Mouse (Mus musculus): ENCODE results near the gene Tst.

The Tst gene

GRCm38 (mm10) chr15:78405517-78406211 lies at the start of gene Tst:
Gene Tst (minus strand): TSS chr15:78405907.
- peak; percentile 85 for DNase-seq

GRCm38 (mm10) chr15:78455168-78455567 lies 49.5 kb upstream of the Tst start:
- DNase-seq, result no peak

DNA sequence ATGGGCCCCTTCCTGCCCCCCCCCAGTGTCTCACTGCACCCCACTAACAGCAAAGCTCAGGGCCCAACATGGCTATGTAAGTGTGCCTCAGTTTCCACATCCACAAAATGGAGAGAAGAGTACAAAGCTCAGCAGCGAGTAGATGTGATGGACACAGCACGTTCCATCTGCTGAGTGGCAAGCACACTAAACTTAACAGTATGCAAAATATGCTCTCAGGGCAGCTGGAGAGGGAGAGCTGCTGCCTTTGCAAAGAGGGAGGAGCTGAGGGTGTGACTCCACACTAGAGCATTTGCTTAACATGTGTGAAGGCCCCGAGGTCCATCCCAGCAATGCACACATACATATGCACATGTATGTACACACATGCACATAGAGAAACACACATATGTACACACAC lies 47.2 kb upstream of the Tst start:
- DNase-seq, result no peak

DNA sequence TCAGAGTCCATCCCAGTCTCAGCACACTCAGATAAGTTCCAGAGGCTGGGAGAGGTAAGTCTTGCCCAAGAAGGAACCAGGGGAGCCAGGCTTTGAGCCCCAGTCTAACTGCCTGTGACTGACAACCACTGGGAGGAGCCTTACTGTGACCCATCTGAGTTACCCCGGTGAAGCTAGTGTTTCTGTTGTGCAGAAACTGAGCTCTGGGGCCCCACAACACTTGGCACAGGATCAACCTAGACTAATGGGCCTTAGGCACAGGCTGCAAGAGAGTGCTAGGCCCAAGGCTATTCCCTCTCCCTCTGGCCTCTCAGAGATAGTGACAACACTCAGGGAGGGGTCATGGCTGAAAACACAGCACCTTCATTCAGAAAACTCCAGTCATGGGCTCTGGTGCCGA lies 45.5 kb upstream of the Tst start:
- DNase-seq, result no peak

GRCm38 (mm10) chr15:78450419-78450768 lies 44.7 kb upstream of the Tst start:
- DNase-seq, result no peak

DNA sequence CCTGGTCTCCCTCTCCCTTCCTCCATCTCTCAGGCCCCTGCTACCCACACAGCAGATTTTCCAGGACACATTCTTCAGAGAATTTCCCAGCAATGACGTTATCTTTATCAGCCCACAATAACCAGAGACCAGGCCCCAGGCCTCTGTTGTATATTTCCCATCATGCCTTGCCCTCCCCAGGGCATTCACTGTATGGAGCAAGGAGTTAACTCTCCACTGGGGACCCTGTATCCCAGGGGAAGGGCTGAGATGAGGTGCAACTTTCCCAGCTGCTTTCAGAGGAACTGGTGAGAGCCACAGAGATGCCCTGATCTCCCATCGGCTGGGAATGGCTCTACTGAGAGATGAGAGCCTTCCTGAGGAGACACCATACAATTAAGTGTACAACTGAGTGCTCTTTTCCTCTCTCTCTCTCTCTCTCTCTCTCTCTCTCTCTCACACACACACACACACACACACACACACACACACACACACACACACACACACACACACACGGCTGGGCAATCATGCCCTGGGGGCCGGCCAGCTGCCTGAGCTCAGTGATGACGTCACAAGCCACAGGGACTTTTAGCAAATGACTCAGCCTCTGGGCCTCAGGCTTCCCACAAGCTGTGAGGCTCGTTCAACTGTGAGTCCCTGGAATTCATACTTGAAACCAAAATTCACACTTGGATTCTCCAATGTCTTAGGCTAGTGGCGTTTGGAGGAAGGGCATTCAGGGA lies 44.1 kb upstream of the Tst start:
- DNase-seq, result peak in 1 of 2 experiments; percentile 44

DNA sequence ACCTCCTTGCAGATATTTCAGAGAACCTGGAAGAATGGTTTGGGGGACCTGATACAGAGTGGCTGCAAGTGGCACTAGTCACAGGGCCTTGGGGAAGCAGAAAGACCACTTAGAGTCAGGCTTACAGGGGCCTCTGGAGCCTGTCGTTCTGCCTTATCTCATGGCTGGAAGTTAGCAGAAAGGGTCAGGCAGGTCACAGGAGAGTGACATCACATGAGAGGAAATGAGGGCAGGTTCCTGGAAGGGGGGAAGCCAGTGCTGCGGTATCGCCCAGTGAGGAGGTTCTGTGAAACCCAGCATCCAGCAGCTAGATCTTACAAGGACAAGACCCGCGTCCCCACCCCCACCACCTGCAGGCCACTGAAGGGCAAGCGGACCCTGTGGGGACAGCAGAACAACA lies 43.4 kb upstream of the Tst start:
- DNase-seq, result no peak

- peak; percentile 95 to 97 for DNase-seq
These were observed 42.2 kb upstream of the Tst start for GRCm38 (mm10) chr15:78447746-78448535.

GRCm38 (mm10) chr15:78447121-78447520 lies 41.4 kb upstream of the Tst start:
- DNase-seq, result no peak

- DNase-seq, result no peak
These were observed 38.1 kb upstream of the Tst start for GRCm38 (mm10) chr15:78443857-78444256.

DNA sequence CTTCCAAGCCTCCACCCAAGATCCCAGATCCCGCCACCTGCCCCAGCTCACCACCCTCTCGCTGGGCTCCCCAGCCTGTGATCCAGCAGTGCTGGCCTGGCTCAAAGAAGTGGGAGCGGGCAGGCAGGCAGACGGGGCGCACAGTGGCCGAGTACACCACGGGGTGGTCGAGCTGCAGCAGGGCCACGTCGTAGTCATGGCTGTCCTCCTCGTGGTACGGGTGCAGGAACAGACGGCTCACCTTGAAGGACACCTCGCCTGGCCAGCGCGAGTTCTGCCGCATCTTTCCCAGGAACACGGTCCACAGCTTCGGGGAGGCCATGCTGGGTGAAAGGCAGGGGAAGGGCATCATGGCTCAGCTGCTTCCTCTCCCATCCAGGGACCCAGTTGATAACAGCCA lies 36.5 kb upstream of the Tst start:
- DNase-seq, result no peak

GRCm38 (mm10) chr15:78438973-78439372 lies 33.3 kb upstream of the Tst start:
- DNase-seq, result no peak

- peak in 1 of 2 experiments; percentile 16 for DNase-seq
These were observed 32.8 kb upstream of the Tst start for GRCm38 (mm10) chr15:78438505-78438904.

DNA sequence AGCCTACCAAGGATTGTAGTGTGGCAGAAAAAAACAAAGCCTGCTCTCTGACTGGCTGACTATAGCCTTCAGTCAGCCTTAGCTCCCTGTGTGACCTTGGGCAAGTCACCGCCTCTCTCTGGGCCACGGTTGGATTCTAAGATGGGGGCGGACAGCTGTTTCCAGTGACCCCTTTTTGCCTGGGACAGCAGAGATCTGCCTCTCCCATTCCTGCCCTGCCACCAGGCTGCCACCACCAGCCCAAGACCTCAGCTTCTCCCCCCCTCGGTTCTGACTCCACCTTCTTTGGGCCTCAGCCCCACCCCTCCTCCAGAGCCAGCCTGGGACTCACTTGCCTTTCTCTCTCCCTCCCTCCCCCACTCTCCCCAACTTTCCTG lies 32.3 kb upstream of the Tst start:
- DNase-seq, result no peak

- DNase-seq, result peak; percentile 44 to 61
These were observed 31.7 kb upstream of the Tst start for GRCm38 (mm10) chr15:78437237-78438017.

DNA sequence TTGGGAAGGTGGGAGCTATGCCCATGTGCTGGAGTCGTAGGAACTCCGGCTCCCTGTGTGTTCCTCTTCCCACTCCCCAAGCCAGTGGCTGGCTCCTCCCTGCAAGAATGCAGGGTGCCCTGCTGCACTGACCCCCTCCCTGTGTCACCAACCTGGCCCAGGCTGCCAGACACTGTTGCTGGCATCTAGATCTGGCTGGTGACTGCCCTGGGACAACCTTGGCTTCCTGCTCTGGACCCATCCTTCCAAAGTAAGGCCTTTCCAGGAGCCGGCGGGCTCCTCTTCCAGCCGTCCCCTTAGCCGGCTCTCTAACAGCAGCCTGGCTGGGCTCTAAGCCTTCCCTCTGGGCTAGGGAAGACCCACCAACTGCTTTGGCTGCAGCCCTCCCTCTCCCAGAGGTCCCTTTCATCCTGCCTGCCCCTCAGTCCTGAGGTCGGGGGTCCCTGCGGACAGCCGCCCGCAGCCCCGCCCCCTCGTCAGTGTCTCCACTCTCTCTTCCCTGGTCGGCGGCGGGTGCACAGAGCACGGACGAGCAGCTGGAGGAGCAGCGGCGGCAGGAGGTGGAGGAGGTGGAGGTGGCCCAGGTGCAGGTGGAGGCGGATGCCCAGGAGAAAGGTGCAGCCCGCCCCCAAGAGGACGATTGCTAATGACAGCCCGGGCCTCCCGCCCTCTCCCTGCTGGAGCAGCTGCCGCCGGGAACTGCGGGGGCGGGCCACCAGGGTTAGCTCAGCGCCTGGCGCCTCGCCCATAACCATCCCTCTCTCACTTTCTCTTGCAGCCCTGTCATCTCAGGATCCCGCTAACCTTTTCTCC lies 30.9 kb upstream of the Tst start:
- peak; percentile 96 for DNase-seq

GRCm38 (mm10) chr15:78435681-78436080 lies 30.0 kb upstream of the Tst start:
- peak in 1 of 2 experiments; percentile 22 for DNase-seq

DNA sequence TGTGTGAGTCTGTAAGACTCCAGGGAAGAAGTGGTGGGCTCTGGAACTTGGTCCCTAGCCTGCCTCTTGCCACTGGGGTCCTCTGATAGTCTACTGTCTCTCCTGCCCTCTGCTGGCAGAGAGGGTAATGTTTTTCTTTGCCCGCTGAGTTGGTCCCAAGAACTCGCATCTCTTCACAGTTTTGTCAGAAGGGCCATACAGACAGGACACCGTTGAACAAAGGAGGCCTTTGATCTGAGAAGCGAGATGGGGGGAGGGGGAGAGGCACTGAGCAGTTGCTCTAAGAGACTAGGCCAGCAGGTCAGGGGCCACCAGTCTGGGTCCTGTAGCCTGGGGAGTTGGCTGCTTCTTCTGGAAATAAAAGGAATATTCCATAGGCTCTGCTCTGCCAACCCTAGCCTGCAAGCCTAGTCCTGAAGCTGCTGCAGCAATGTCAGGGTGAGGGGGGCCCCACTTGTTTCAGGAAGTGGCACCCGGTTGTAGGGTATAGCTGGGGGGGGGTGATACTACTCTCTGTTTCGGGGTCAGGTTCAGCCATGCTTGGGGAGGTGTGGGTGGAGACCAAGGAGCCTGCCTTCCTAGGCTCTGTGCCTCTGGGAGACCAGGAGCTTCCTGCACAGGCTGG lies 29.3 kb upstream of the Tst start:
- DNase-seq, result peak; percentile 46 to 53

- DNase-seq, result peak in 1 of 2 experiments; percentile 5
These were observed 25.9 kb upstream of the Tst start for GRCm38 (mm10) chr15:78431541-78432121.

DNA sequence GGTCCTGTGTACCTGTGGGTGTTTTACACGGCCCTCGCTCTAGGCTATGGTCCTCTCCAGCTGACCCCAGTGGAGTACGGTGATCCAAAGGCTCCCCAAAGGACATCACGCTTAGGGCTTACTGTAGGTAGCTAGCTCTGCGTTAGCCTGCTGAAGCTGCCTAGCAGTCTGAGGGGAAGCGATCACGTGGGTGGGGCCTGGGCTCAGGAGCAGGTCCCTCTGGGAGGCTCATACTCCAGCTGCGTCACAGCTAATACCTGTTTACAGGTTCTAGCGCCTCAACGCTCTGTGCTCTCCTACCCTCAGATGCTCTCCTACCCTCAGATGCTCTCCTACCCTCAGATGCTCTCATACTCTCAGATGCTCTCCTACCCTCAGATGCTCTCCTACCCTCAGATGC lies 25.2 kb upstream of the Tst start:
- no peak for DNase-seq

Measured in cerebellum, adult 18-20 months (tissue).